Mouse (Mus musculus): ENCODE data around the gene Elovl3.

DNA sequence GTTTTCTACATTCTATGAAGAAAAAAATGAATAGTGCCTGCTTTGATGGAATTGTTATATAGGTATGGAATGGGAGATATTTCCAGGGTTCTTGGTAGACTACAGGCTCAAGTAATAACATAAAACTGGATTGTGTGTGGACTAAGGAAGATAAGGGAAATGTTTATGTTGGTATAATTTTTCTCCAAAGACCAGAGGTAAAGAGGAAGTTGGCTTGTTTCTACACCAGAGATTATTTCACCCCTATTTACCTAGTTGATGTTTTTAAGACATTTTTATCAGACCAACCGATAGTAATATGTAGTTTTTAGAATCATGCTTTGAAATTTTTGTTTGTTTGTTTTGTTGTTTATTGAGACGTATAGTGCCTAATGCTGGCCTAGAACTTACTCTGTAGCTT, 48.6 kb downstream of the Elovl3 start:
- TF ChIP-seq CTCF (conservative IDR thresholded peaks at IDR 0.05; ENCODE audit: low read length) (no peak), NANOG (IDR thresholded peaks at IDR 0.05; ENCODE audit: borderline replicate concordance, low read length) (no peak)

Data from E14TG2a.4 (cell line).